Mouse (Mus musculus) inflammation-experienced regulatory T-cells (primary cell): ENCODE results near the gene Dhdds. TPM values are rescaled to one million over a fixed set of nuclear protein-coding genes. Genes with fewer than 3 reads are reported as not detected.

Source experiments
- polyA plus RNA-seq, 2 experiments: library from polyadenylated mRNA; unstranded; fragments of 100-300 nt; shearing (Covaris generic); gene quantifications; one replicate each; pipeline ENCODE4 v1.2.1; 2017

Dhdds gene
- polyA plus RNA-seq, result 10 to 100 TPM; 25.3 to 33.8 TPM

GRCm38 (mm10) chr4:134000466-134001438 is at the start of gene Dhdds:
Gene Dhdds, minus strand, starts transcription at chr4:134000918.

GRCm38 (mm10) chr4:134018779-134019145 is 18.0 kb upstream of the Dhdds start, which contains the start of gene Lin28a:
Gene Lin28a, minus strand, starts transcription at chr4:134018841.

GRCm38 (mm10) chr4:133968150-133968921 is 32.4 kb downstream of the Dhdds start, which contains the start of gene Hmgn2:
Gene Hmgn2, minus strand, starts transcription at chr4:133968650.

Other genes starting within 250 kb of the Dhdds start
- gene Arid1a, start 244.1 kb downstream of the Dhdds start, polyA plus RNA-seq, result 10 to 100 TPM; 45.5 to 47.1 TPM
- gene Rps6ka1, start 113.1 kb downstream of the Dhdds start, polyA plus RNA-seq, result 100 to 1,000 TPM; 230 to 291 TPM
- gene Hmgn2, start 32.3 kb downstream of the Dhdds start, polyA plus RNA-seq, result 100 to 1,000 TPM; 309 to 348 TPM
- not detected for gene Lin28a, start 17.9 kb upstream of the Dhdds start, polyA plus RNA-seq
- 1 to 10 TPM; 1.4 to 4.9 TPM for gene Zfp683, start 52.9 kb upstream of the Dhdds start, polyA plus RNA-seq
- 10 to 100 TPM; 17.9 to 18.0 TPM for gene Crybg2, start 59.9 kb upstream of the Dhdds start, polyA plus RNA-seq
- gene Cd52, start 94.2 kb upstream of the Dhdds start, polyA plus RNA-seq, result 1,000 to 10,000 TPM; 2,589 to 2,801 TPM
- 10 to 100 TPM; 46.7 to 60.6 TPM for gene Ubxn11, start 101.7 kb upstream of the Dhdds start, polyA plus RNA-seq
- 1,000 to 10,000 TPM; 1,401 to 1,596 TPM for gene Sh3bgrl3, start 127.9 kb upstream of the Dhdds start, polyA plus RNA-seq
- gene Cep85, start 186.2 kb upstream of the Dhdds start, polyA plus RNA-seq, result 100 to 1,000 TPM in 1 of 2 experiments, 10 to 100 TPM in 1; 70.5 to 104 TPM
- under 1 TPM in 1 of 2 experiments, not detected in 1; 0.32 TPM for gene Gm7534, start 202.1 kb upstream of the Dhdds start, polyA plus RNA-seq
- not detected for gene Catsper4, start 226.5 kb upstream of the Dhdds start, polyA plus RNA-seq
- gene Cnksr1, start 237.5 kb upstream of the Dhdds start, polyA plus RNA-seq, result under 1 TPM in 1 of 2 experiments, not detected in 1; 0.17 TPM
- gene E130218I03Rik, start 242.7 kb upstream of the Dhdds start, polyA plus RNA-seq, result 1 to 10 TPM; 3.2 to 5.7 TPM
- gene Zfp593, start 244.7 kb upstream of the Dhdds start, polyA plus RNA-seq, result 10 to 100 TPM; 18.4 to 25.6 TPM
- gene Gm30191, start 246.0 kb upstream of the Dhdds start, polyA plus RNA-seq, result not detected